Mouse (Mus musculus) embryonic facial prominence, embryonic 10.5 days (tissue): ENCODE results near the gene Olfr610. TPM values are rescaled to one million over a fixed set of nuclear protein-coding genes. Genes with fewer than 3 reads are reported as not detected.
"Not testable (repeated sequence)": the region's sequence is repeated elsewhere in the genome, so short reads cannot be mapped to it uniquely, and the experiment has no call there.

Source experiments
- DNase-seq: peaks from one replicate; pipeline ENCODE4 v3.0.0-alpha.2; 2017; ENCODE audit warnings: low spot score
- H3K27ac ChIP-seq: fragments of 300-500 bp; sonication (generic); replicated peaks from 2 replicates; pipeline ENCODE4 v1.5.1; 2016; ENCODE audit warnings: mild to moderate bottlenecking
- H3K27me3 ChIP-seq: fragments of 300-500 bp; sonication (generic); replicated peaks from 2 replicates; pipeline ENCODE4 v1.6.1; 2016; ENCODE audit warnings: low read depth, mild to moderate bottlenecking; ENCODE audit not compliant: poor library complexity, severe bottlenecking
- H3K36me3 ChIP-seq: fragments of 300-500 bp; sonication (generic); replicated peaks from 2 replicates; pipeline ENCODE4 v1.6.1; 2016; ENCODE audit warnings: mild to moderate bottlenecking, moderate library complexity
- H3K4me1 ChIP-seq: fragments of 300-500 bp; sonication (generic); 2 replicates; pipeline ENCODE4 v1.6.1; 2016
- H3K4me3 ChIP-seq: fragments of 300-500 bp; sonication (generic); 2 replicates; pipeline ENCODE4 v1.5.1; 2016; ENCODE audit warnings: mild to moderate bottlenecking, moderate library complexity
- H3K9me3 ChIP-seq: fragments of 300-500 bp; sonication (generic); 2 replicates; pipeline ENCODE4 v1.6.1; 2016; ENCODE audit warnings: mild to moderate bottlenecking
- WGBS: fragments of 180-500 bp; shearing (Covaris S2); methylation state at CpG from one replicate; pipeline ENCODE4 v1.1.7; 2016; 5-methylcytosine and 5-hydroxymethylcytosine counted together
- polyA plus RNA-seq: library from polyadenylated mRNA; unstranded; fragments of >200 nt; fragmentation: Nextera tagmentation; extraction: Ambion mirVana; gene quantifications from 2 replicates; pipeline ENCODE4 v1.2.1, GENCODE M21; 2016

Olfr610 gene
- not detected in 2 replicates for polyA plus RNA-seq

GRCm38 (mm10) chr7:103512022-103512421 lies at the start of gene Olfr610:
Olfr610 (minus strand) TSS chr7:103512122.
- no peaks in the 10 kb centered on the region for H3K27me3 ChIP-seq
- H3K4me3 ChIP-seq: no peak within 1 kb of the TSS
- H3K9me3 ChIP-seq: no peaks in the 10 kb centered on the region
- 91% methylated on average over 2 of the region's 2 CpGs for WGBS
- no peak within 1 kb of the TSS for H3K27ac ChIP-seq
- no peaks in the 10 kb centered on the region for H3K36me3 ChIP-seq
- no peaks in the 10 kb centered on the region for H3K4me1 ChIP-seq
- DNase-seq: no peak

DNA sequence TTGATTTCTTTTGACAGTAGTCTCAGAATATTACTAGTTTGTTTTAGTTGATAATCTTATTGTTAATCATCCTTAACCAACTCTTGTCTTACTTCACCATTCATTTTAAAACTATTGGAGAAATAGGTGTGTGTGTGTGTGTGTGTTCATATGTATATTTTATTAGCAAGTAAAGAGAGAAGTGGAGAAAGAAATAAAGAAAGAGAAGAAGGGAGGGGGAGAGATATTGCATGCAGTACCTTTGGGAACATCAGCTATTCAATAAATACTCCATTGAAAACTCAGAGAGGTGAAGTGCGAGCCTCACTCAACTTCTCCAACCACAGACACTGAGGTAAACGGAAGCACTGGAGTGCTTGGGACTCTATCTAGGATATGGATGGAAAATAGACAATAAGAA lies 43.9 kb upstream of the Olfr610 start, which contains the start of gene Olfr615:
Gene Olfr615 (plus strand): TSS at position 301 of the 400 bp plus-strand sequence.
- Histone ChIP-seq H3K27me3 (no peaks in the 10 kb centered on the region), H3K36me3 (no peaks in the 10 kb centered on the region), H3K4me3 (no peak within 1 kb of the TSS), H3K9me3 (no peaks in the 10 kb centered on the region), H3K4me1 (no peaks in the 10 kb centered on the region), H3K27ac (no peak within 1 kb of the TSS)
- 85% methylated on average over 2 of the region's 2 CpGs for WGBS
- DNase-seq: no peak

GRCm38 (mm10) chr7:103547774-103548173 lies 35.9 kb upstream of the Olfr610 start, which contains the start of gene Olfr613:
Olfr613 (plus strand) TSS chr7:103548074.
- Histone ChIP-seq H3K27ac (no peak within 1 kb of the TSS), H3K4me1 (no peaks in the 10 kb centered on the region), H3K9me3 (no peaks in the 10 kb centered on the region), H3K4me3 (no peak within 1 kb of the TSS), H3K27me3 (no peaks in the 10 kb centered on the region), H3K36me3 (no peaks in the 10 kb centered on the region)
- 78% methylated on average over 2 of the region's 2 CpGs for WGBS
- DNase-seq: no peak

GRCm38 (mm10) chr7:103542617-103543016 lies 30.7 kb upstream of the Olfr610 start, which contains the start of gene Olfr612:
Olfr612 (minus strand) TSS chr7:103542717.
- not testable (repeated sequence) for DNase-seq, H3K4me1 ChIP-seq

DNA sequence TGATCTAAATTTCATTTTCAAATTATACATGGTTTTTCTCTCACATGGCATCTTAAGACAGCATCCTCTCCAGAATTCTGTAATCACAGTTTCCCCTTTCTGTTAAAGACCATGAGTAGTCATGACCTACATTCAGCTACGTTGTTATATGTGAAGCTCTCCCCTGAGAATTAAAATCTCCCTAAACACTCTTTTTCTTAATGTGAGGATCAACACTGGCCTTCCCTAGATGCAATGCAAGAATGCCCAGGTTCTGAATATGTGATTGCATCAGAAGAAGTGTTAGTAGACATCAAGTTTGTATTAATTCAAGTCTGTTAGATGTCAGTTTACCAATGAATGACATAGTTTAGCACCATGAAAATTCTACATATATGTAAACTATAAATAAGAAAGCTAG lies 8.8 kb upstream of the Olfr610 start, which contains the start of gene Olfr611:
Gene Olfr611 (minus strand): TSS at position 101 of the 400 bp plus-strand sequence.
- WGBS: 81% methylated on average over 1 of the region's 1 CpGs
- DNase-seq, H3K27me3 ChIP-seq, H3K4me1 ChIP-seq, H3K36me3 ChIP-seq, H3K9me3 ChIP-seq, H3K27ac ChIP-seq, H3K4me3 ChIP-seq: not testable (repeated sequence)

More at GRCm38 (mm10) chr7:103542617-103543016, 30.7 kb upstream of the Olfr610 start, which contains the start of gene Olfr612:
- H3K27ac ChIP-seq, H3K4me3 ChIP-seq, H3K27me3 ChIP-seq, H3K36me3 ChIP-seq, H3K9me3 ChIP-seq: not testable (repeated sequence)
- 83% methylated on average over 2 of the region's 2 CpGs for WGBS

DNA sequence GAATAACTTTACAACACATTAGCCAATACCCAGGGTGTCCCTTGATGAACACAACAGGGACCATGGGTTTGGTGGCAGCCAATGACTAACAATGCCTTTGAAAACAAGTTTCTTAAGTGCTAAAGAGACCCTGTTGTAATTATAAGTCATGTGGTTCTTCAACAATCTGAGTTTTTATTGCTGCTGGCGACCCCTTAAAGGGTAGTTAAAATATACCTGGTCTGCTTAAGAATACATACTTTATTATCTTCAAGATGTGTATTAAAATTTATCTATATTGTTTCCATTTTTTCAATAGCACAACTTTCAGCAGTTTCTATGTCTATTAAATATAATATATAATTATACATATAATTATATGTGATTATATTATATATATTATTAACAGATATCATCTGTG lies 14.0 kb downstream of the Olfr610 start, which contains the start of gene Olfr609:
Gene Olfr609 (minus strand): TSS at position 101 of the 400 bp plus-strand sequence.
- no peak within 1 kb of the TSS for H3K4me3 ChIP-seq
- WGBS: 60% methylated on average over 1 of the region's 1 CpGs

GRCm38 (mm10) chr7:103477106-103477505 lies 34.8 kb downstream of the Olfr610 start:
- H3K27ac ChIP-seq, H3K4me1 ChIP-seq, H3K27me3 ChIP-seq, H3K36me3 ChIP-seq, DNase-seq, H3K4me3 ChIP-seq, H3K9me3 ChIP-seq: not testable (repeated sequence)
- WGBS: 90% methylated on average over 9 of the region's 9 CpGs

More for the DNA sequence above, 14.0 kb downstream of the Olfr610 start, which contains the start of gene Olfr609:
- Histone ChIP-seq H3K36me3 (no peaks in the 10 kb centered on the region), H3K27ac (no peak within 1 kb of the TSS), H3K4me1 (no peaks in the 10 kb centered on the region), H3K9me3 (no peaks in the 10 kb centered on the region), H3K27me3 (no peaks in the 10 kb centered on the region)
- no peak for DNase-seq

DNA sequence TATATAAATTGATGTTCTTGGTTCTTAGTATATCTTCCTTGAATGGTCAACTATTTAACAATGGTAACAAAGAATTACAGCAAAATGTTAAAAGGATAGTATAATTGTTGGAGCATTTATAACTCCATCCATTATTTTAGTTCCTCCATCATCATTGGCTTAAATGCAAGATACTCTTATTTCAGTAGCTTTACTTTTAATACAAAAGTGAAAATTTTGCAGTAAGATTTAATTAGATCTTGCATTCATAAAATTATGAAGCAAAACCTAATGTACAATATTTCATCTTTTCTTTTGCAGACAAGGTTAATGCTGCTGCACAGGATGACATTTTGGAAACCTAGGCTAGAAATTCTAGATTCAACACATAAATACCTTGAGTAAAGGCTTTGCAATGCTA lies 42.3 kb downstream of the Olfr610 start, which contains the start of gene Olfr608:
Gene Olfr608 (plus strand): TSS at position 301 of the 400 bp plus-strand sequence.
- H3K27me3 ChIP-seq: no peaks in the 10 kb centered on the region
- no peak within 1 kb of the TSS for H3K4me3 ChIP-seq
- H3K9me3 ChIP-seq: no peaks in the 10 kb centered on the region
- DNase-seq: no peak
- H3K36me3 ChIP-seq: no peaks in the 10 kb centered on the region
- H3K4me1 ChIP-seq: no peaks in the 10 kb centered on the region
- no peak within 1 kb of the TSS for H3K27ac ChIP-seq

- Histone ChIP-seq H3K27me3 (no peaks in the 10 kb centered on the region), H3K36me3 (no peaks in the 10 kb centered on the region), H3K27ac (no peak overlapping the region), H3K9me3 (no peaks in the 10 kb centered on the region), H3K4me1 (no peaks in the 10 kb centered on the region), H3K4me3 (no peak overlapping the region)
- DNase-seq: no peak
- 91% methylated on average over 5 of the region's 5 CpGs for WGBS
Observed at GRCm38 (mm10) chr7:103460590-103460989, 51.3 kb downstream of the Olfr610 start.

Other genes with a start within 250 kb of the Olfr610 start
- gene Olfr596, start 206.5 kb downstream of the Olfr610 start, polyA plus RNA-seq: not detected in 2 replicates
- not detected in 2 replicates for gene Olfr597, start 195.8 kb downstream of the Olfr610 start, polyA plus RNA-seq
- gene Olfr598, start 188.6 kb downstream of the Olfr610 start, polyA plus RNA-seq: not detected in 2 replicates
- gene Olfr599, start 176.2 kb downstream of the Olfr610 start, polyA plus RNA-seq: not detected in 2 replicates
- not detected in 2 replicates for gene Olfr600, start 162.5 kb downstream of the Olfr610 start, polyA plus RNA-seq
- gene Olfr601, start 149.5 kb downstream of the Olfr610 start, polyA plus RNA-seq: not detected in 2 replicates
- not detected in 2 replicates for gene Olfr603, start 125.9 kb downstream of the Olfr610 start, polyA plus RNA-seq
- not detected in 2 replicates for gene Usp17lc, start 97.0 kb downstream of the Olfr610 start, polyA plus RNA-seq
- gene Olfr605, start 66.7 kb downstream of the Olfr610 start, polyA plus RNA-seq: not detected in 2 replicates
- gene Olfr606, start 63.1 kb downstream of the Olfr610 start, polyA plus RNA-seq: not detected in 2 replicates
- gene Olfr607, start 48.0 kb downstream of the Olfr610 start, polyA plus RNA-seq: not detected in 2 replicates
- gene Olfr608, start 42.2 kb downstream of the Olfr610 start, polyA plus RNA-seq: not detected in 2 replicates
- not detected in 2 replicates for gene Olfr609, start 14.1 kb downstream of the Olfr610 start, polyA plus RNA-seq
- not detected in 2 replicates for gene Olfr611, start 8.7 kb upstream of the Olfr610 start, polyA plus RNA-seq
- not detected in 2 replicates for gene Olfr612, start 30.6 kb upstream of the Olfr610 start, polyA plus RNA-seq
- not detected in 2 replicates for gene Olfr613, start 36.0 kb upstream of the Olfr610 start, polyA plus RNA-seq
- not detected in 2 replicates for gene Olfr615, start 44.0 kb upstream of the Olfr610 start, polyA plus RNA-seq
- not detected in 2 replicates for gene Olfr616, start 57.0 kb upstream of the Olfr610 start, polyA plus RNA-seq
- not detected in 2 replicates for gene Olfr617, start 60.9 kb upstream of the Olfr610 start, polyA plus RNA-seq
- not detected in 2 replicates for gene Olfr618, start 78.0 kb upstream of the Olfr610 start, polyA plus RNA-seq
- gene Olfr619, start 88.5 kb upstream of the Olfr610 start, polyA plus RNA-seq: not detected in 2 replicates
- gene Olfr620, start 100.4 kb upstream of the Olfr610 start, polyA plus RNA-seq: not detected in 2 replicates
- gene Olfr622, start 130.6 kb upstream of the Olfr610 start, polyA plus RNA-seq: not detected in 2 replicates
- gene Olfr623, start 151.6 kb upstream of the Olfr610 start, polyA plus RNA-seq: not detected in 2 replicates
- gene Olfr624, start 159.1 kb upstream of the Olfr610 start, polyA plus RNA-seq: 0.04 and 0.05 TPM in 2 replicates
- not detected in 2 replicates for gene Olfr625-ps1, start 170.6 kb upstream of the Olfr610 start, polyA plus RNA-seq
- gene Olfr243, start 202.5 kb upstream of the Olfr610 start, polyA plus RNA-seq: not detected in 2 replicates
- not detected in 2 replicates for gene Olfr628, start 218.3 kb upstream of the Olfr610 start, polyA plus RNA-seq
- gene Olfr629, start 232.8 kb upstream of the Olfr610 start, polyA plus RNA-seq: not detected in 2 replicates
- gene Olfr630, start 245.2 kb upstream of the Olfr610 start, polyA plus RNA-seq: not detected in 2 replicates